Mouse (Mus musculus): Measurements from ENCODE around the gene Alyref.

Gene Alyref

DNA sequence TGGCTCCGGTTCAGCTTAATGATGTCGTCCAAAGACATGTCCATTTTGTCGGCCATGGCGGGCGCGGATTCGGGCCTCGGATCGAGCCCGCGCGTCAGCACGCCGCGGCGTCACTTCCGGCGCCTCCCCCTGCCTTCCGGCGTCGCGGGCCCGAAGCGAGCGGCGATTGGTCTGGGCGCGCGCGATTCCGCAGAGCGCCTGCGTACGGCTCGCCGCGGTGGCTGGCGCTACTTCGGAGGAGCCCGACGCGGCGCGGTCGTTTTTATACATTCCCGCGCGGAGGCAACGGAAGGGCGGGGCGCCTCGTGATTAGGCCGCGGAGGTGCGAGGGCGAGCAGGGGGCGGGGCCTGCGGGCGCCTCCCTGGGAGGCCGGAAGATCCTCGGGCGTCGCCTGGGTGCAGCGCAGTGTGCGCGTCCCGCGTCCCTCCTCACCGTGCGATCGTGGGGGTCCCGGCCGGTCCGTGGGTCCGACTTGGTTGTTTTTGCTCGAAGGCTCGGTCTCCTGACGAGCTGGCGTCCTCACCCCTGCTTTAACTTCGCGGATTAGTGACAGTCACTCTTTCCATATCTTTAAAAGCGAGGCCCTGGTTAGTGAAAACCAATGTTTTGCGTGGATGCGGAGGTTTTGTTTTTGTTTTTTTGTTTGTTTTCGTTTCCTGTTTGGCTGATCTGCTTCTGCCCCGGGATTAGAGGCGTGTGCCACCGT is at the start of gene Alyref, which contains the start of gene Anapc11:
Gene Alyref, minus strand, starts transcription at position 83 of the 707 bp plus-strand sequence.
Gene Anapc11, plus strand, starts transcription at position 139 of the 707 bp plus-strand sequence.
- DNase-seq (ENCODE audit: low spot score in 2 of 2) = peak; percentile 96

DNA sequence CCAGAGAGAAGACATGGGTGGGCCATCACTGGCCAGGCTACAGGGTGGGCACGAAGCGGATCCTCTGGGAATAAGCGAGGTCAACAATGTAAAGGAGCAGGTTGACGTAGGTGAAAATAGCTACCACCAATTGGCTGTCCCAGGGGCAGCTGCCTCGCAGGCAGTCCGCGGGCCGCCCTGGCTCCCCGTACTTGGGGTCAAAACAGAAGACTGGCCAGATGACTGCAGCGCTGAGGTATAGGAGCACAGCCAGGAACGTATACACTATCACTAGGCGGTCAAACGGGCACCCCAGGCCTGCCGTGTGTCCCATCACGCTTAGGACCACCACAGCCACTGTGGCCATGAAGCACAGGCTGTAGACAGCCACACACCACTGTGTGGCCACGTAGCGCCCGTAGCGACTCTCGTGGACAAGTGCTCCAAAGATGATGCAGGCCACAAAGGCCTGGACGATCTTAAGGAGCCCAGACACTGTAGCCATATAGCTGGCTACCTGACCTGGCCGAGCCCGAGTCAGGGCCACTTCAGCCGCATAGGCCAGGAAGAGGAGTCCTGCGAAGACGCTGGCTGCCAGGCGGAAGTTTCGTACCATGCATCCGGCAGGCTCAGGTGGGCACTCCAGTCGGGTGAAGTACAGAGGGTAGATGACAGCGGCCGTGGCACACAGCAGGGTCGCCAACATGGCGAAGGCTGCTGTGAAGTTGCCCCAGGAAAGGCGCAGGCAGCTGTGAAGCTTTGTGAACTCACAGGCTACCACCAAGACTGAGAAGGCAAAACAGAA is 49.1 kb upstream of the Alyref start:
- DNase-seq (ENCODE audit: low spot score in 2 of 2) = no peak

DNA sequence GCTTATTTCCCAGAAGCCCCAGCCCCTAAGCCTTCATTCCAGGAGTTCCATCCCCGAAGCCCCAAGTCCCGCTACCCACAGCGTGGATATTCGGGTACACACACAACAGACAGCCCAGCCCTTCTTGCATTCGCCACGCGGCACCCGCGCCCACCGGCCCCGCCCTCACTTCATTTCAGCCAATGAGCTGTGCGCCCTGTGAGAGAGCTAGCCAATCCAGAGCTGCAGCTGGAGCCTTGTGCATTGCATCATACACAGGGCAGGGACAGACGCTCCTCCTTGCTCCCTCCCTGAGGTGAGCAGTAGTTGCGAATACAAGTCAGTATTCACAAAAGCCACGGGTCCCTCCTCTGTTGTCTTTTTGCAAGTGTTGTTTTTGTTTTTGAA is 45.4 kb upstream of the Alyref start, which contains the start of gene Pycr1:
Gene Pycr1, minus strand, starts transcription at position 169 of the 387 bp plus-strand sequence.
- peak; percentile 96 for DNase-seq (ENCODE audit: low spot score in 2 of 2)

DNA sequence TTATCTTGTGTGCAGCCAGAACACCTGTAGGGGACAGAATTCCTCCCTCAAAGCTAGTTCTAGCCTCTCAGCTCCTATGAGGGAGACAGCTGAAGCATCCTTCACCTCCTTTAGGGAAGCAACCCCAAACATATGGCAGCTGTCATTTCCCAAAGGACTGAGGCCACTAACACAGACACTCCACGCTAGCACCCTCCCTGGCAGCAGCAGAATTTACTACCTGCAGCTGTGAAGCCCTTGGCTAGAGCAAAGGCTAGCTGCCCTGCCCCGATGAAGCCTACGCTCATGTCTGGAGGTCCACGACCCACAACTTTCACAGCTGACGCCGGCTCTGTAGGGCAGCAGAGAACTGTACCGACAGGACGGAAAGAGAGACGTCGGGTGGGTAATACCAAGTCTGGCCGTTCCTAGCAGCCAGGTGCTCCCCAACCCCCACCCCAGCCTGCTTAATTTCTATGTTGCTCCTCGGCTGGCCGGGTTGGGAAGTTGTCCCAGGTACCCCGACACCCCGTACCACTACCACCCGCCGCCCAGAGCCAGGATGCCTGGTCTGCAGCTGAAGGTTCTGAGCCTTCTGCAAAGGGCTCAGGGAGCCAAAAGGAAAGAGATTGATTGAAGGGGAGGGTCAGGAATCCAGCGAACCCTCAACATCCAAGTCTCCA is 44.9 kb upstream of the Alyref start:
- no peak for DNase-seq (ENCODE audit: low spot score in 2 of 2)

DNA sequence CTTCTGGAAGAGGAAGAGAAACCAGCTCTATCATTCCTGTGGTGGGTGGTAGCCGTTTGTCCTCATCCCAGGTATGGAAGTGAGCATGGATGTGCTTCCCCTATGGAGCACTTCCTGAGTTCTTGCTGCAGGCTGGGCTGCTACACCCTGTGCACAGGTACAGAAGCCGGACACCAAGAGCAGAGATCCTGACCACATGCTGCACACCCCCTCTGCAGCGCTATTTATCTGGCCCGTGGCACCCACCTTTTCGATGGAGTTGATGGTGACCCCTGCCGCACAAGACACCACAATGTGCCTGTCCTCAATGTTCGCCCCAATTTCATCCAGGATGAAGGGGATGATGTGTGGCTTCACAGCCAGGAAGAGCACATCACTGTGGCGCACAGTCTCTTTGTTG is 43.7 kb upstream of the Alyref start:
- DNase-seq (ENCODE audit: low spot score in 2 of 2) = no peak

DNA sequence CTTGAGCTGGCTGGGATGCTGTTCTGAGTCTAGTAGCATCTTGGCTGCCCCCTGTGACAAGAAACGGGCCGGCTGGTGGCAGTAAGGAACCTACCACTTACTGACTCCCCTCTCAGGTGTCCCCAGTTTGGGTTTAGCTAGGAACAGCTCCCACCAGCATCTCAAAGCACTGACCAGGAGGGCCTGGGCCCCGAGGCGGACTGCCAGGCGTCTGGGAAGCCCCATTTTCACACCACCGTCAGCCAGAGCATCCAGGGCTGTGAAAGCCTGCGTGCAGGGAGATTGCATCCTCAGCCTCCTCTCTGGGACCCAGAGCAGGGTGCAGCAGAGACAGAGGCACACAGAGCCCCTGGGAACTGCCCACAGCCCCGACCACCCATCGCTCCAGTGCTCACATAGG is 43.1 kb upstream of the Alyref start:
- no peak for DNase-seq (ENCODE audit: low spot score in 2 of 2)

DNA sequence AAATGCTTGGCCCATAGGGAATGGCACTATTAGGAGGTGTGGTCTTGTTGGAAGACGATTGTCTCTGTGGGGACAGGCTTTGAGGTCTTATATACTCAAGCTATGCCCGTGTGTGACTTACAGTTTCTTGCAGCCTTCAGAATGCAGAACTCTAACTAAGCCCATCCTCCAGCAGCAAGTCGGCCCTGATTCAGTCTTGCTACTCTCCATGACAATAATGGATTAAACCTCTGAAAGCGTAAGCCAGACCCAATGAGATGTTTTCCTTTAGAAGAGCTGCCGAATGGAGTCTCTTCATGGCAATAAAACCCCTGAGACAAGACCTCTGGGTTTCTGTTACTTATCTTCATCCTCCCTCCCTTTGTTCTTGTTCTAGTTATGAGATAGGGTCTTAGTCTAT is 36.6 kb upstream of the Alyref start:
- DNase-seq (ENCODE audit: low spot score in 2 of 2) = no peak

DNA sequence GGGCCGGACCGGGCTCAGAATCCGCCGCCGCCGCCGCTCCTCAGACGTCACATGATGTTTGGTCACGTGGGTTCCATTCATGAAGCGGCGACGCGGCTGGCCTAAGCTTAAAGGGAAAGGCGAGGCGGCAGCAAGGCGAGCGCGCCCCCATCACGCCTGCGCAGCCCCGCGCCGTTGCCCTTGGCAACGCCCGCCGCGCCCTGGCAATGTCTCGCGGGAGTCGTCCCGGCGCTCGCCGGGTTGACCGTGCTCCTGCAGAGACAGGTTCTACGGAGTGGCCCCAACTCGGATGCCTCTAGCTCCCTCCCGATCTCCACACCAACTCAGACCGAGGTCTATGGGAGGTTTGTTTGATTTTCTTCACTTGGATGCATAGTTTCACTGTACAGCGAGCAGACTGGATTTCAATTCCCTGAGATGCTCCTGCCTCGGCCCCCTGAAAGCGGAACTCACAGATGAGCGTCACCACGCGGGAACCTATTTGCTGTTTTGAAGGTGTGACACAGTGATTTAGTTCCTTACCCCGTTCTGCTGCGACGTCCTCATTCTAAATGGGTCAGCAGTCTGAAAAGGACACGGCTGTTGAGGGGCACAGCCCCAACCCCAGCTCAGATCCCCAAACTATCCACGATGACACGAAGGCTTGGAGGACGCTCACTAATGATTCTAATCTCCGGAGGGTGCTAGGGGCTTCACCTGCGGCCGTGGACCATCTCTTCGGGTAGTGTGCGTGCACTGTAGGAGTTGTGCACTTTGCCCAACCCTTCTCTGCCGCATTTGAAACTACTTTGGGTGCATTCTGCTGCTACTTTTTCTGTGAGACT is 35.6 kb upstream of the Alyref start, which contains the start of gene Mafg:
Gene Mafg, minus strand, starts transcription at position 81 of the 824 bp plus-strand sequence.
- DNase-seq (ENCODE audit: low spot score in 2 of 2) = peak; percentile 97

DNA sequence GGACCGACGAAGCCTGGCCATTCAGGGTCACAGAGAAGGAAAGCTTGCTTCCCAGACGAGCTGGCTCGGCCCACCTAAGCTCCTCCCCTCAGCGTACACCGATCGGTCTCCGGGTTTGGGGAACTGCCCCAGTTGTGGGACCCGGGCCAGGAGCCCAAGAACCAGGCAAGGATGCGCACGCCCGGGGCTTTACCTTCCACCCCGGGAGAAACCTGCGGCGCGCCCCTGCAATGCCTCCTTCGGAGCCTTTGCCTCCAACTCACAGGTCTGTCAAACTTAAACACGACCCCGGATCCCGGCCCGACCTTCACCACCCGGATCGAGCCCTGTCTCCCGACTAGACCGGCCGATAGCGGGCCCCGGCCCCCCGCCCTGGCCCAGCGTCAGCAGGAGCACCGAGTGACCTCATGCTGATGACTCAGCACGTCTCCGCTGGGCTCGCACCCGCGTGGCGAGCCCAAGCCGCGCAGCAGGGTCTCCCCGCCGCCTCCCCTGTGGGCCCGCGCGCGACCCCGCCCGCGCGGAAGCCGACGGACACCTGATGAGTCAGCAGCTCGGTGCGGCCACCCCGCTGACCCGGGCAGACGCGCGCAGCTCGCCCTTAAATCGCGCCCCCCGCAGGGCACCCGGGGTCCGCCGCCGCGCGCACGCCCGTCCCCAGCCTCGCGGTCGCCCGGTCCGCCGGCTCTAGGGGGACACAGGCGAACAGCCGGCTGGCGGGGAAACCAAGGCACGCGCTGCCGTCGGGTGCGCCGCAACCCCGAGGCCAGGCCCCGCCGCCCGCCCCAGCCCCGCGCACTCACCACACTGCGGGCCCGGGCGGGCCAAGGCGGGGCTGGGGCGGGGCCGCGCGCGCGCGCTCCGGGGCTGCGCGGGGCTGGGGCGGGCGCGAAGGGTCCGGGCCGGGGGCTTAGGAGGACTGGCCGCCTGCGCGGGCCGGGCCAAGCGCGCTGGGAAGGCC is 34.7 kb upstream of the Alyref start:
- DNase-seq (ENCODE audit: low spot score in 2 of 2) = peak; percentile 78 to 82

DNA sequence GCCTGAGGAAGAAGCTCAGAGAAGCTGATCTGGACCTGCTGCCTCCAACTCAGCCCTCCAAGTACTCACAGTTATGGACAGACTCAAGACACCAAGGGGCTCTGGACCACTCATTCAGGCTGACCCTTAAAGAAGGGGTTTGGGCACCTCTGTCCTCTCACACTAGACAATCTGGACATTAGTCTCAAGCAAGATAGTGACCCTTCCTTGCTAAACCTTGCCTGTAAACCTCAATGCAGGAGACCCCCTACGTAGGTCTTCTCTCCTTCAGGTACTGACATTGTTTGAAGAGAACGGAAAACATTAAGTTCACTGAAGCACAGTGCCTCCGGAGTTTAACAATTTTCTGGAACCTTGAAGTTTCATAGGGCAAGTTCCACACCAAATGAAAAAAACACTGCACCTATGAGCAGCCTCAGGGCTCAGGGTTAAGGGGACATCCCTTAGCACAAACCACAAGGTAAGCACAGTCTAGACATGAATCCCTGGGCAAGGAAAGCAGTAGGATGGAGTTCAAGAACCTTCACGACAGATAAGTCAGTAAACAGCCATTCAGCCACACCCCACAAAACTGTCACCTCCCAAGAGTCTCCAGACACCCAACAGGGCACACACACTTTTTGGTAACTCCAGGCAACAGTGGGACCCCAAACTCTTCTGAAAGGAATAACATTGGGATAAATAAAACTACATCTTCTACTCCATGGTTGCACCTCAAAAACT is 33.7 kb upstream of the Alyref start:
- DNase-seq (ENCODE audit: low spot score in 2 of 2) = no peak

DNA sequence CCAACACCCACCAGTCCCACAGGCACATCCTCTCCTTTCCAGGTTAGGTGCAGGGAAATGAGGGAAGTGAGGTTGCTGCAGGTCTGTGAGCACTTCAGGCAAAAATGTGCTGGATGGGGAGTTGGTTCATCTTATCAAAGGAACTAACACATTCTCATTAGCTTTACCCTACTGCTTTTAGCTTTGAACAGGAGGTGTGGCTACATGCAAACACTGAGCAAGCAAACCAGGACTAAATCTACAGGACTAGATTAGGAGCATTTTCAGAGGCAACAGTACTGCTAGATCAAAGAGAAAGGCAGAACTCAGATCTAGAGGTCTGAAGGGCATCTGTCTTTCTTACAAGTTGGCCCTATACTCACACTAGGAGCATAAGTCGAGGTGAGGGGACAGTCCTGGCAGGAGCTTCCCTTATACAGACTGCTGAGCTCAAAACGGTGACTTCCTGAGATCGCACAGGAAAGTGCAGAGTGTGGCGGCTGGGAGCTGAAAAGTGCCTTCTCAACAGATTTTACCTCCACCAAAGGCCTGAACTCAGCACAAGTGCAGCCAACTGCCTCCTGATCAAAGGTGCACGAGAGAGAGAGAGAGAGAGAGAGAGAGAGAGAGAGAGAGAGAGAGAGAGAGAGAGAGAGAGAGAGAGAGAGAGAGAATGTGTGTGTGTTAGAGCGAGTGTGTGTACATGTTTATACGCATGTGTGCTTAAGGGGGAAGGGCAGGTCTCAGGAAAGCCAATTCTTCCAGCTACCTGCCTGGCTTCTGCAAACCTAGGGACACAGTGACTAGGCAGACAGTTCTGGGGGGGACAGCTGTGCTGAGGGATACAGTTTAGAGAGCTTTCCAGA is 32.9 kb upstream of the Alyref start:
- peak in 1 of 2 experiments; percentile 26 for DNase-seq (ENCODE audit: low spot score in 2 of 2)

DNA sequence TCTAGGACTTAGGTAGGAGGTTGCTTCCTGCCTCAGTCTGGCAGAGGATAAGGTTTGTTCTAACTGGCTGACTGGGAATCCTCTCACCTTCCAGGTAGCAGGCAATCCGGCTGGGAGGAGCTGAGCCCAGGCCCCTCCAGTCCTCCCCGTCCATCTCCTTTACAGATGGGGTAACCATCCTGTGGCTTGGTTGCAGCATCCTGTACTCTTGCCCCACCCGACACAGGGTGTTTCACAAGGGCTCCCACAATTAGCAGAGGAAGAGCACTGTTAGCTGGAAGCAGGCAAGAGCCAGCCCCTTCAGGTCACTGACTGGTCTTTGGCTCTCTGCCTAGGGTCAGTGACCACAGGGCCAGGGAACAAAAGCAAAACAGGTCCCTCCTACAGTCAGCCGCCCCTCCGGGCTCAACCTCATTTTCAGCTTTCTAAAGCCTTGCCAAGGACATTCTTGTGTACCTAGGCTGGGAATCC is 32.3 kb upstream of the Alyref start:
- peak in 1 of 2 experiments; percentile 35 for DNase-seq (ENCODE audit: low spot score in 2 of 2)

DNA sequence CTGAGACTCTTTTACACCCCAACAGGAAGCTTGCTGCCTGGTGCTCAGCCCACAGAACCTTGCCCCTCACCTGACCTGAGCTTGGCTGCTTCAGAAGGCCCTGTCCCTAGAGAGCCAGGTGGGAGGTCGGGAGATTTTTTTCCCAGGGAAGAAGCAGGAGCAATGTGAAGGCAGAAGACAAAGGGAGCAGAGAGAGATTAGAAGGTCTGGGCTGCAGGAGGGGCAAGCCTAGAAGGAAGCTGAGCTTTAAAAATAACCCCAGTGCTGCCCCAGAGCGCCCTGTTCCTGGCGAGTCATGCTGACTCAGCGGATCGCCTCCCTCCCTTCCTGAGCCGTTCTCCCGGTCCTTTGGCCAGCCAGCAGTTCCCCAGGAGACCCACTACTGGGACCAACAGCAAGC is 31.7 kb upstream of the Alyref start:
- DNase-seq (ENCODE audit: low spot score in 2 of 2) = no peak

DNA sequence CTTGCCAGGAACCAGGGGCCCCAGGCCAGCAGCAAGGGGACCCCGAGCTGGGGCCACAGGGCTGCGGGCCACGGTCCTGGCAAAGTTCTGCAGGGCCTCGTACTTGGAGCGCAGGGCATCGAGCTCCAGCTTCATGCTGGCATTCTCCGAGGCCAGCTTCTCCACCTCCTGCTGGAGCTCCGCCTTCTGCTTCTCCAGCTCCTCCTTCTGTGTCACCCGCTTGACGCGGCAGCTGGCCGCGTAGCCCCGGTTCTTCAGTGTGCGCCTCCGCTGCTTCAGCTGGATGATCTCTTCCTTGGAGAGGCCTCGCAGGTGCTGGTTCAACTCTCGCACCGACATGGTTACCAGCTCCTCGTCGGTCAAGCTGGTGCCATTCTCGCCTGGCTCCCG is 31.2 kb upstream of the Alyref start:
- DNase-seq (ENCODE audit: low spot score in 2 of 2) = no peak

DNA sequence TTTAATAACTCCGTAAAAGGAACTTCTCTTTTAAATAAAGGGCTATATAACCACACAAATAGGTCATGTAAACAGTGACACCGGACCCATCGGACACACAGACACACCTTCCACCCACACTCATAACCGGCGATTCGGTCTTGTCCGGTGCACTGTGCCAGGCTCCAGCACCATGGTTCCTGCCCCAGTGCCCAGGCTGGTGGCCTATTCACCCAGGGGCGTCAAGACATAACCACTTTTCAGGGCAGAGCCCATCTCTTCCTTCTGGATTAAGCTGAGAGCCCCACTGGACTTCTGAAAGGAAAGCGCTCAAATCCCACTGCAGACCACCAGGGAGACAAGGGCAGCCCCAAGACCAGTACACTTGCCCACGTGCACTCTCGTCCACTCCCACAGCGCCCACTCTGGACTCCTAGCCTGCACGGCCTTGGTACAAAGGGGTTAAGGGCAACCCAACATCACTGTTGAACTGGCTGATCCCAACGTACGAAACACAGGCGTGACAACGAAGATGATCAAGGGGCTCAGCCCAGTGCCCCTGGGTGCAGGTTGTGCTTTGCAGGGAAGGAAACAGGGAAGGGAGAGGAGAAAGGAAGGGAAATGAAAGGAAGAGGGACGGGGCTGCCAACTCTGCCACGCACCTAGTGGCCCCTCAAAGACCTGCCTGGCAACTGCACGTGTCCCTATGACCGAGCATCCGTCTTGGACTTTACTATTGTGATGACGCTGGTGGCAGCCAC is 30.6 kb upstream of the Alyref start:
- peak in 1 of 2 experiments; percentile 28 for DNase-seq (ENCODE audit: low spot score in 2 of 2)

DNA sequence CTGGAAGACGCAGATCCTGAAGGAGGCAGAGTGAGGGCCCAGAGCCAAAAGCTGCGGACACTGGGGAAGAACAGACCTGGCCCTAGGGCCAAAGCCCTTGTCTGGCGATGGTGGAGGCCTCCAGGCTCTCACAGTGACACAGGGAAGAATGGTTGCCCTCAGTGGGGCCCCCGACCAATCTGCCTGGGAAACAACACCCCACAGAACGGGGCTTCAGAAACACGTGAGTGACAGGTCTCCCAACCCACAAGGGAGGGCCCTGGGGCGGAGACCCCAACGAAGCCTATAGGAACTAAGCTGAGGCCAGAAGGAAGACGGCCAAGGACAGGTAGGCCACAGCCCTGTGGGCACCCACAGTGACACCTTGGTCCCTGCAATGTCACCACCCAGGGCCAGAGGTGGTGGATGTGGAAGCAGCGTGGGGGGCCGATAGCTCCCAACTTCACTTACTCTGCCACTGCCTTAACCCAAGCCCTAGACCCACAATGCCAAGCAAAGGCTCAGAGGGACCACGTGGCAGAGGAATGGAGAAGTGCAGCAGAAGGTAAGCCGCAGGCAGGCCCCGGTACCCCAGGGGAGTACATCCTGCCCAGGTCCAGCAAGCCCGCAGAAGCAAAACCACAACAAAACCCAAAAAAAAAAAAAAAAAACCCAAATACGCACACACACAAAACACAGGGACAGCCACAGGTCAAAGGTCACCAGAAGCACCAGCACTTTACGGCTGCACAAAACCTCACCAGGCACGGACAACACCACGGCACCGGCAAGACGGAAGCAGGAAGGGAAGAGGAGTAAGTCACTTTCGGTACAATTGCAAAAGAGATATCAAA is 29.5 kb upstream of the Alyref start:
- peak in 1 of 2 experiments; percentile 44 for DNase-seq (ENCODE audit: low spot score in 2 of 2)
